Mouse (Mus musculus): Measurements from ENCODE around the gene Shmt1. TPM values are rescaled to one million over a fixed set of nuclear protein-coding genes. Genes with fewer than 3 reads are reported as not detected.
A peak's percentile ranks its signal among the peaks of the same experiment; 100 is the strongest.

Gene Shmt1
- polyA plus RNA-seq, 1 experiment from 2014 or later = 35.7 TPM

- Histone ChIP-seq H3K9me3 (replicated peaks) (no peaks in the 10 kb centered on the region), H3K27ac (no peak overlapping the region)
- ATAC-seq (replicated peaks; ENCODE audit: insufficient number of reproducible peaks, insufficient read depth, low FRiP score, low read depth) = no peak
Measured at GRCm38 (mm10) chr11:60825191-60825590, 13.7 kb upstream of the Shmt1 start.

GRCm38 (mm10) chr11:60823771-60824170, 12.3 kb upstream of the Shmt1 start:
- H3K36me3 ChIP-seq = no peaks in the 10 kb centered on the region
- no peaks in the 10 kb centered on the region for H3K9me3 ChIP-seq (replicated peaks)
- no peaks in the 10 kb centered on the region for H3K4me1 ChIP-seq (replicated peaks)
- ATAC-seq (replicated peaks; ENCODE audit: insufficient number of reproducible peaks, insufficient read depth, low FRiP score, low read depth) = no peak
- no peak overlapping the region for H3K4me2 ChIP-seq
- H3K27ac ChIP-seq = no peak overlapping the region
- no peak overlapping the region for H3K4me3 ChIP-seq
- 68% methylated on average over 2 of the region's 2 CpGs for WGBS
- H3K27me3 ChIP-seq = no peaks in the 10 kb centered on the region
- no peak overlapping the region for H3K9ac ChIP-seq

More at GRCm38 (mm10) chr11:60825191-60825590, 13.7 kb upstream of the Shmt1 start:
- Histone ChIP-seq H3K9ac (no peak overlapping the region), H3K4me2 (no peak overlapping the region), H3K27me3 (no peaks in the 10 kb centered on the region), H3K36me3 (no peaks in the 10 kb centered on the region), H3K4me1 (replicated peaks) (no peaks in the 10 kb centered on the region), H3K4me3 (no peak overlapping the region)
- 74% methylated on average over 3 of the region's 3 CpGs for WGBS

- H3K4me1 ChIP-seq (replicated peaks) = no peaks in the 10 kb centered on the region
- H3K4me2 ChIP-seq = no peak overlapping the region
- WGBS = 63% methylated on average over 5 of the region's 5 CpGs
- no peak for ATAC-seq (replicated peaks; ENCODE audit: insufficient number of reproducible peaks, insufficient read depth, low FRiP score, low read depth)
- H3K9ac ChIP-seq = no peak overlapping the region
- no peaks in the 10 kb centered on the region for H3K36me3 ChIP-seq
- no peak overlapping the region for H3K4me3 ChIP-seq
- H3K9me3 ChIP-seq (replicated peaks) = no peaks in the 10 kb centered on the region
- H3K27ac ChIP-seq = no peak overlapping the region
- no peaks in the 10 kb centered on the region for H3K27me3 ChIP-seq
Measured at GRCm38 (mm10) chr11:60816398-60816797, 4.9 kb upstream of the Shmt1 start.

- peak overlapping the region; percentile 61 for H3K4me3 ChIP-seq
- peak overlapping the region; percentile 49; the same call in 1 of the 2 replicates for H3K27ac ChIP-seq
- ATAC-seq (replicated peaks; ENCODE audit: insufficient number of reproducible peaks, insufficient read depth, low FRiP score, low read depth) = peak; percentile 100
- peak overlapping the region; percentile 94 for H3K4me2 ChIP-seq
- under 1% methylated on average over 29 of the region's 29 CpGs for WGBS
- H3K9ac ChIP-seq = peak overlapping the region; percentile 49
- no peaks in the 10 kb centered on the region for H3K9me3 ChIP-seq (replicated peaks)
- H3K27me3 ChIP-seq = no peaks in the 10 kb centered on the region
- H3K4me1 ChIP-seq (replicated peaks) = peaks cover 29% of the 10 kb centered on the region
- no peaks in the 10 kb centered on the region for H3K36me3 ChIP-seq
Measured at GRCm38 (mm10) chr11:60811054-60811460, 461 bp downstream of the Shmt1 start.

GRCm38 (mm10) chr11:60810046-60810965, 1.2 kb downstream of the Shmt1 start:
- H3K9me3 ChIP-seq (replicated peaks) = no peaks in the 10 kb centered on the region
- no peaks in the 10 kb centered on the region for H3K36me3 ChIP-seq
- H3K9ac ChIP-seq = peak overlapping the region; percentile 49
- no peaks in the 10 kb centered on the region for H3K27me3 ChIP-seq
- 12% methylated on average over 14 of the region's 14 CpGs for WGBS
- peaks cover 29% of the 10 kb centered on the region for H3K4me1 ChIP-seq (replicated peaks)
- no peak for ATAC-seq (replicated peaks; ENCODE audit: insufficient number of reproducible peaks, insufficient read depth, low FRiP score, low read depth)
- peak overlapping the region; percentile 94 for H3K4me2 ChIP-seq
- peak overlapping the region; percentile 49; the same call in 1 of the 2 replicates for H3K27ac ChIP-seq
- peak overlapping the region; percentile 61 for H3K4me3 ChIP-seq

- H3K9ac ChIP-seq = 0 out of 2 replicates have a peak overlapping the region, but pooled peaks have one; percentile 49
- WGBS = 41% methylated on average over 1 of the region's 1 CpGs
- H3K27ac ChIP-seq = 0 out of 2 replicates have a peak overlapping the region, but pooled peaks have one; percentile 39
- peaks cover 29% of the 10 kb centered on the region for H3K4me1 ChIP-seq (replicated peaks)
- no peak for ATAC-seq (replicated peaks; ENCODE audit: insufficient number of reproducible peaks, insufficient read depth, low FRiP score, low read depth)
- peak overlapping the region; percentile 61 for H3K4me3 ChIP-seq
- H3K27me3 ChIP-seq = no peaks in the 10 kb centered on the region
- H3K9me3 ChIP-seq (replicated peaks) = no peaks in the 10 kb centered on the region
- H3K36me3 ChIP-seq = no peaks in the 10 kb centered on the region
- H3K4me2 ChIP-seq = peak overlapping the region; percentile 94
Measured at GRCm38 (mm10) chr11:60809546-60809945, 2.0 kb downstream of the Shmt1 start.

GRCm38 (mm10) chr11:60808286-60809070, 3.0 kb downstream of the Shmt1 start:
- Histone ChIP-seq H3K27ac (peak overlapping the region; percentile 5; the same call in 1 of the 2 replicates), H3K36me3 (peaks cover 3% of the 10 kb centered on the region), H3K4me1 (replicated peaks) (peaks cover 29% of the 10 kb centered on the region), H3K9me3 (replicated peaks) (no peaks in the 10 kb centered on the region), H3K4me3 (no peak overlapping the region), H3K9ac (no peak overlapping the region), H3K4me2 (peak overlapping the region; percentile 13; the same call in 1 of the 2 replicates), H3K27me3 (no peaks in the 10 kb centered on the region)
- WGBS = 56% methylated on average over 4 of the region's 4 CpGs
- no peak for ATAC-seq (replicated peaks; ENCODE audit: insufficient number of reproducible peaks, insufficient read depth, low FRiP score, low read depth)

- no peak overlapping the region for H3K4me3 ChIP-seq
- no peak overlapping the region for H3K9ac ChIP-seq
- H3K36me3 ChIP-seq = peaks cover 25% of the 10 kb centered on the region
- 74% methylated on average over 1 of the region's 1 CpGs for WGBS
- H3K27me3 ChIP-seq = no peaks in the 10 kb centered on the region
- H3K27ac ChIP-seq = no peak overlapping the region
- ATAC-seq (replicated peaks; ENCODE audit: insufficient number of reproducible peaks, insufficient read depth, low FRiP score, low read depth) = no peak
- H3K4me1 ChIP-seq (replicated peaks) = no peaks in the 10 kb centered on the region
- H3K9me3 ChIP-seq (replicated peaks) = no peaks in the 10 kb centered on the region
- no peak overlapping the region for H3K4me2 ChIP-seq
Measured at GRCm38 (mm10) chr11:60800892-60801291, 10.6 kb downstream of the Shmt1 start.

GRCm38 (mm10) chr11:60799977-60800376, 11.5 kb downstream of the Shmt1 start:
- Histone ChIP-seq H3K36me3 (peaks cover 25% of the 10 kb centered on the region), H3K9me3 (replicated peaks) (no peaks in the 10 kb centered on the region), H3K9ac (no peak overlapping the region), H3K27me3 (no peaks in the 10 kb centered on the region), H3K27ac (no peak overlapping the region), H3K4me1 (replicated peaks) (no peaks in the 10 kb centered on the region), H3K4me3 (no peak overlapping the region), H3K4me2 (no peak overlapping the region)
- 84% methylated on average over 4 of the region's 4 CpGs for WGBS
- no peak for ATAC-seq (replicated peaks; ENCODE audit: insufficient number of reproducible peaks, insufficient read depth, low FRiP score, low read depth)

- Histone ChIP-seq H3K4me2 (no peak overlapping the region), H3K27ac (0 out of 2 replicates have a peak overlapping the region, but pooled peaks have one; percentile 8), H3K9ac (no peak overlapping the region), H3K4me1 (replicated peaks) (no peaks in the 10 kb centered on the region), H3K36me3 (peaks cover 30% of the 10 kb centered on the region; the same call in 1 of the 2 replicates), H3K27me3 (no peaks in the 10 kb centered on the region), H3K9me3 (replicated peaks) (no peaks in the 10 kb centered on the region), H3K4me3 (no peak overlapping the region)
- no peak for ATAC-seq (replicated peaks; ENCODE audit: insufficient number of reproducible peaks, insufficient read depth, low FRiP score, low read depth)
- WGBS = 78% methylated on average over 11 of the region's 11 CpGs
Measured at GRCm38 (mm10) chr11:60796342-60796741, 15.2 kb downstream of the Shmt1 start.

GRCm38 (mm10) chr11:60790472-60790871, 21.0 kb downstream of the Shmt1 start:
- WGBS = 88% methylated on average over 2 of the region's 2 CpGs
- H3K4me1 ChIP-seq (replicated peaks) = peaks cover 4% of the 10 kb centered on the region; the same call in 1 of the 2 replicates
- no peak overlapping the region for H3K4me2 ChIP-seq
- no peak for ATAC-seq (replicated peaks; ENCODE audit: insufficient number of reproducible peaks, insufficient read depth, low FRiP score, low read depth)
- H3K9ac ChIP-seq = no peak overlapping the region
- no peak overlapping the region for H3K27ac ChIP-seq
- H3K27me3 ChIP-seq = no peaks in the 10 kb centered on the region
- peaks cover 74% of the 10 kb centered on the region for H3K36me3 ChIP-seq
- H3K9me3 ChIP-seq (replicated peaks) = no peaks in the 10 kb centered on the region
- H3K4me3 ChIP-seq = no peak overlapping the region

All from heart, embryonic 15.5 days (tissue).